Mouse (Mus musculus): Measurements from ENCODE around the gene Meis3. TPM values are rescaled to one million over a fixed set of nuclear protein-coding genes. Genes with fewer than 3 reads are reported as not detected.
A peak's percentile ranks its signal among the peaks of the same experiment; 100 is the strongest.

Gene Meis3
- total RNA-seq, 2 experiments from 2014 or later = 9.5 to 11.7 TPM

DNA sequence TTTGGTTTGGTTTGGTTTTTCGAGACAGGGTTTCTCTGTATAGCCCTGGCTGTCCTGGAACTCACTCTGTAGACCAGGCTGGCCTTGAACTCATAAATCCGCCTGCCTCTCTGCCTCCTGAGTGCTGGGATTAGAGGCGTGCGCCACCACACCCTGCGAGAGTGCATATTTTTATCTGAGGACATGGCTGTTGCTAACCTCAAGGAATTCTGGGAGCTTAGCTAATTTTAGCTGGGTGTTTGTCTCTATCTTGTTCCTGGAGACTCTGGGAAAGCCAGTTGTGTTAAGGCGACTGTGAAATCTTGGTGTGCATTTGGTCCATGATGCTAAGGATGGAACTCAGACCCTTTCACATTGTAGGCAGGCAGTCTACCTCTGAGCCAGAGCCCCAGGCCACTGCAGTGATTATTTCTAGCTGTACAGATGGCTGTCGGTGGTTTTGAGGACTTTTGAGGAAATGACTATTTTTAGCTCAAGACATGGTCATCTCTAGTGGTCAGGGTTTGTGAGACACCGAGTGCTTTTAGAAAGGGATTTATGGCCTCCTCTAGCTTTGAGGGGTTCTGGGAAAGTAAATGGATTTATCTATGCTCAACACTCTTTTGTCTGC lies 18.7 kb upstream of the Meis3 start:
- no peak for DNase-seq (ENCODE audit: low spot score in 2 of 2)

DNA sequence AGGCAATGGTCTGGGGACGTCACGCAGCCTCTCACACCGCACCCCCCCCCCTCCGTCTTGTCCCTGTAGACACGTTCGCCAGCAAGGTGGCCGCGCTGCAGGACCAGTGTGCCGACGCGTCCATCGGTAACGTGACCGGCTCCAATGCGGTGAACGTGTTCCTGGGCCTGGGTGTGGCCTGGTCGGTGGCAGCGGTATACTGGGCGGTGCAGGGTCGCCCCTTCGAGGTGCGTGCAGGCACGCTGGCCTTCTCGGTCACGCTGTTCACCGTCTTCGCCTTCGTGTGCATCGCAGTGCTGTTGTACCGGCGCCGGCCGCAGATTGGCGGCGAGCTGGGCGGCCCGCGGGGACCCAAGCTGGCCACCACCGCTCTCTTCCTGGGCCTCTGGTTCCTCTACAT lies 16.2 kb upstream of the Meis3 start:
- DNase-seq (ENCODE audit: low spot score in 2 of 2) = no peak

GRCm38 (mm10) chr7:16160702-16161101 lies 14.2 kb upstream of the Meis3 start:
- no peak for DNase-seq (ENCODE audit: low spot score in 2 of 2)

- no peak for DNase-seq (ENCODE audit: low spot score in 2 of 2)
Measured at GRCm38 (mm10) chr7:16161302-16161701, 13.6 kb upstream of the Meis3 start.

DNA sequence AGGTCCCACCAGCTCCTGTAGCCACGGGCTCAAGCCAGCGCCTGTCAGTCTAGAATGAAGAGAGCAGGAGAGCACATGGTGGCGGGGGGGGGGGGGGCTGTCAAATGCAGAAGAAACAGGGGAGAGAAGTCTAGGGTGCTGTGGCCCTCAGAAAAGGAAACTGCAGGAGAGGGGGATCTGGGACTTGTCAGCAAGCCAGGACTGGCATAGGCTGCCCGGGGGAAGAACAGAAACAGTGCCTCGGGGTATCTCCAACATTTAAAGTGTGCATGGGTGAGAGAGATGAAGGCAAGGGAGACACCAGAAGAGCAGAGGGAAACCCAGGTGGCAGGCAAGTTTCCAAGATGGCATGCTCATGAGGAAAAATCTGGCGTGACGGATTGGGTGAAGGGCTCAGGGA lies 12.9 kb upstream of the Meis3 start:
- DNase-seq (ENCODE audit: low spot score in 2 of 2) = no peak

- no peak for DNase-seq (ENCODE audit: low spot score in 2 of 2)
Measured at GRCm38 (mm10) chr7:16172141-16172581, 2.7 kb upstream of the Meis3 start.

- DNase-seq (ENCODE audit: low spot score in 2 of 2) = no peak
Measured at GRCm38 (mm10) chr7:16172586-16173140, 2.2 kb upstream of the Meis3 start.

DNA sequence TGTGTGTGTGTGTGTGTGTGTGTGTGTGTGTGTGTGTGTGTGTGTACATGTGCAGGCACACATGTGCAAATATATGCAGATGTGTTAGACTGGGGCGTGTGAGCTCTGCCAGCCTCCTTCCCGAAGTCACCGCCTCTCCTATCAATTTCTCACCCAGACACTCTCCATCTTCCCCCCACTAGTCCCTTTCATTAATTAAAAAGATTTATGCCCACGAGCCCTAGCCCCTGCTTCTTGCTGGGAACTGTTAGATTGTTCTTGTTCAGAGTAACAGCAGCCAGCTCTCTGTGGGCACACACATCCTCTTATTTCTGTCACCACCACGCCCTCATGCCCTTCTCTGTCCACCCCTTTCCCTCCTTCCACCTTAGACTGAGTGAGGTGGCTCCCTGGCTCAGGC lies 1.7 kb upstream of the Meis3 start:
- no peak for DNase-seq (ENCODE audit: low spot score in 2 of 2)

DNA sequence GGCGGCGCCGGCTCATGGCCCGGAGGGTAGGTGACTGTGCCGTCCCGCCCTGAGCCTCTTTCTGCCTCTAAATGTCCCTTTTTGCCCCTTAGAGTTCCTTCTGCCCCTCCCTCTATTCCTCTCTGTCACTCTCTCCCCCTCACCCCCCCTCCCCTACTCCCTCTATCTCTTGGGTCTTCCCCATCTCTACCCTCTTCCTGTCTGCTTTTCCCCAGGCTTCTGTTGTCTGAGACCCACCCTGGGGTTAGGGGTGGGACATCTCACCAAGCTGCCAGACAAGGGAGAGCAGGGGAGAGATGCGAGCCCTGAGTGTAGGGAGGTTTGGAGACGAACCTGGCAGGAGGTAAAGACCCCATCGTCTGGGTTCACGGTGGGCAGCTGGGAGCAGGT lies 647 bp downstream of the Meis3 start:
- DNase-seq (ENCODE audit: low spot score in 2 of 2) = no peak

GRCm38 (mm10) chr7:16178114-16178513 lies 3.2 kb downstream of the Meis3 start:
- DNase-seq (ENCODE audit: low spot score in 2 of 2) = no peak

DNA sequence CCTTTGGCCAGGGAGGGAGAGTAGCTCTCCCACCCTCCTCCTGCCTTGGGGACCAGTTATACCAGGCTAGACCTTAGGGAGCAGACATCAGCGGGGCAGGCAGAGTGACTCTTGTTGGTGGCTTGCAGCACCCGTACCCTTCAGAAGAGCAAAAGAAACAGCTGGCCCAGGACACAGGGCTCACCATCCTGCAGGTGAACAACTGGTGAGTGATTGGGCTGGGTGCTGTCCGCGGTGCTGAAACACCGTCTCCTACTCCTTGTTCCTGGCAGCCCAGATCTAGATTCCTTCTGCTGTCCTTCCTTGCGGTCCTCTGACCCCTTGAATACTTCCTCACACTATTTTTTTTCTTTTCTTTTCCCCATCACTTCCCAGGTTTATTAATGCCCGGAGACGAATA lies 8.8 kb downstream of the Meis3 start:
- peak in 1 of 2 experiments; percentile 56 for DNase-seq (ENCODE audit: low spot score in 2 of 2)

- DNase-seq (ENCODE audit: low spot score in 2 of 2) = no peak
Measured at GRCm38 (mm10) chr7:16187494-16187893, 12.6 kb downstream of the Meis3 start.

DNA sequence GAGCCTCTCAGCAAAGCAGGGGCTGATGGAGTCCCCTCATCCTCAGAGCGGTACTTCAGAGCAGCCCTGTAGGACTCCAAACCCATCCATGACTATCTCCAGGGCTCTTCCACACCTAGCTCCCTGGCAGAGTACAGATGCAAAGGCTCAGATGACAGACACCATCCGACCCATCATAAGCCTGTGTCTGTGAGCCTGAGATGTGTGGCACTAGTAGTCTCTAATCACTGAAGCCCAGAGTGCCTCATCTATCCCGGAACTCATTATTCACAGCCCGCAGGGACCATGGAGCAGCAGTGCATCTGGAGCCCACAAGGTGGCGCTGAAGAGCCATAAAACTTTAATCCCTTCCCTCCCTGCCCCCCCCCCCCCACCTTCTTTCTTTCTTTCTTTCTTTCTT lies 17.4 kb downstream of the Meis3 start:
- peak; percentile 55 to 68 for DNase-seq (ENCODE audit: low spot score in 2 of 2)

DNA sequence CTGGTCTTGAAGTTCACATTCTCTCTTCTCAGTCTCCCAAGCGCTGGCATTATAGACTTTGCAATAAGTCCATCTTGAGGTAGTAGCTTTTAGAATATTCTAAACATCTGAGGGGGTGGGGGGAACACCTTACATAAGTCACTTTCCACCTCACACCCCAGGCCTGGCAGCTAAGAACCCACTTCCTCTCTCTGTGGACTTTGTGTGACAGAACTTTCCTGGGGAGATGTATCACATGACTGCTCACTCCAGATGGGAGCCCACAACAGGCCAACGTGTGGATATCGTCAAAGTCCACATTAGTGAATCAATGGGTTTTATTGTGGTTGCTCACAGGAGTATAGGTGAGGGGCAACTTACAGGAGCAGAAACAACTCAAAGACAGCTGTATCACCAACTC lies 18.8 kb downstream of the Meis3 start:
- no peak for DNase-seq (ENCODE audit: low spot score in 2 of 2)

DNA sequence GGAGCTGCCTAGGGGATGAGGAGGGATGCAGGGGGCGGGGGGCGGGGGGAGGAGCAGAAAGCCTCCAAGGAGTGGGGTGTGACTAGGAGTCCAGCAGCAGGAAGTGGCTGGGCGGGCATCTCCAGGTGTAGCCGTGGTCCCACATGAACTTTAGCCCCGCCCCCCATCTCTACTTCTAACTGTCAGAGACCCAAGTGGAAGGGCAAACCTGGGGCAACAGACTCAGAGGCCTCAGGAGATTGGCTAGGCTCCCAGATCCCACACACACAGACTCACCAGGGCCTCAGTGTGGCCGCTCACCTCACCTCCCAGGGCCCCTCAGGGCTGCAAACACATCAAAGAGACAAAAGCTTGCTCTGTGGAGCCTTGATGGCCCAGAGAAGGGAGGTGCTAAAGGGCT lies 21.7 kb downstream of the Meis3 start:
- no peak for DNase-seq (ENCODE audit: low spot score in 2 of 2)

- DNase-seq (ENCODE audit: low spot score in 2 of 2) = no peak
Measured at GRCm38 (mm10) chr7:16197166-16197565, 22.3 kb downstream of the Meis3 start.

GRCm38 (mm10) chr7:16198540-16198939 lies 23.6 kb downstream of the Meis3 start:
- no peak for DNase-seq (ENCODE audit: low spot score in 2 of 2)

GRCm38 (mm10) chr7:16201136-16201535 lies 26.2 kb downstream of the Meis3 start:
- DNase-seq (ENCODE audit: low spot score in 2 of 2) = no peak

DNA sequence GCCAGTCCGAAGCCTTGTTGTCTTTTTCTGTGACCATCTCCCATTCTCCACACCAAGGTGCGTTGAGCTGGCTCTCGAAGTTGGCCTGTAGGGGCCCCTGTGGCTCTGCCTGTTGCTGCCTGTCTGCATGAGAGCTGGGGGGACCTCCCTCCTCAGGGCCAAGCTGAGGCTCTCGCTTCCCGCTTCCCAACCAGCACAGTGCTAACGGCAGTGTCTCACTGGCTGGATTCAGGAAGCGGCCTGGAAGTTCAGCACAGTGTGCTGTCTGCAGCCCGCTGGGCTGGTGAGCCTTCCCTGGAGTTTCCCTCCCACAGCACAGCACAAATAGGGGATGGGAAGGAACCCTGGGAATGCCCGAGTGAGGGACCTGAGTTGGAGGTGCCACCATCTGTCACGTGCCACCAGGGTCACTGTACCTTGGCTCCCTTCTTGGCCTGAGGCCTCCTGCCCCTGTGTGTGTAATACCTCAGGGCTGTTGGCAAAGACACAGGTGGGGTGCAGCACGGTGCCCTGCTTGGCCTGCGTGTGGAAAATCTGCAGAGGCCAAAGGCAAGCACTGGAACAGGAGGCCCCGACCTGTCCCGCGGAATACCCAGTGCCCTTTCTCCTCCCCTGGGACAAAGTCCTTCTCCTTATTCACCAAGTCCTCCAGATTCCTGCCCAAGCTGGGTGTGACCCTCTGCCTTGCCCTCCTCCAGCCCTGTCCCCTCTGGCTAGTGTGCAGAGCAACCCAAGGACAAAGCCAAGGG lies 28.0 kb downstream of the Meis3 start:
- no peak for DNase-seq (ENCODE audit: low spot score in 2 of 2)

- DNase-seq (ENCODE audit: low spot score in 2 of 2) = no peak
Measured at GRCm38 (mm10) chr7:16203505-16203903, 28.6 kb downstream of the Meis3 start.

GRCm38 (mm10) chr7:16204791-16205190 lies 29.9 kb downstream of the Meis3 start:
- DNase-seq (ENCODE audit: low spot score in 2 of 2) = no peak

- no peak for DNase-seq (ENCODE audit: low spot score in 2 of 2)
Measured at GRCm38 (mm10) chr7:16207076-16207475, 32.2 kb downstream of the Meis3 start.

DNA sequence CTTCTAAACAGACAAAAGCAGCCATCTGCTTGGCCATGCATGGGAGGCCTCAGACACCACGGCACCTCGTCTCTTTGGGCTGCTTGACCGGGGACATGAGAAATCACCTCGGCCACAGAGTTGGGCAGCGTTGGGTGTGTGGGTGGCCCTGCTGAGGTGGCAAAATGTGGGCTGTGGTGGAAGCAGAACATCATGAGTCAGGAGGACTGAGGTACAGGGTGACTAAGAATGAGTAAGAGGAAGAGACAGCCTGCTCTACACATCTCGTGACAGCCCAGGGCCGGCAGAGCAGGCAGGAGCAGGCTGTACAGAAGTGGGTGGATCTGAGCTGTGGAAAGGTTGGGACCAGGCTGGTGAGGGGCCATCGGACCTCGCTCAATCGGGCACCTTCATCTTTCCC lies 32.6 kb downstream of the Meis3 start:
- DNase-seq (ENCODE audit: low spot score in 2 of 2) = no peak

Data from gastrocnemius, postnatal 4 days (tissue).